Mouse (Mus musculus) lung, embryonic 14.5 days (tissue): ENCODE measurements around the gene Zfp710. TPM values are rescaled to one million over a fixed set of nuclear protein-coding genes. Genes with fewer than 3 reads are reported as not detected.

Experiments
- ATAC-seq: fragments of 200-750 bp; cut with Nextera tagmentation; 2 replicates; pipeline ENCODE4 v1.8.0; 2017; ENCODE audit warnings: mild to moderate bottlenecking, moderate TSS enrichment, moderate library complexity; ENCODE audit not compliant: insufficient read depth
- DNase-seq: peaks from one replicate; pipeline ENCODE4 v3.0.0-alpha.2; 2015
- H3K27ac ChIP-seq: fragments of 300-500 bp; sonication (generic); 2 replicates; pipeline ENCODE4 v1.5.1; 2014; ENCODE audit warnings: low read depth, mild to moderate bottlenecking, moderate library complexity
- H3K27me3 ChIP-seq: fragments of 300-500 bp; sonication (generic); 2 replicates; pipeline ENCODE4 v1.6.1; 2014; ENCODE audit warnings: low read length, control low read depth; ENCODE audit not compliant: insufficient read depth
- H3K36me3 ChIP-seq: fragments of 300-500 bp; sonication (generic); 2 replicates; pipeline ENCODE4 v1.6.1; 2014; ENCODE audit warnings: control low read depth; ENCODE audit not compliant: insufficient read depth
- H3K4me1 ChIP-seq: fragments of 300-500 bp; sonication (generic); 2 replicates; pipeline ENCODE4 v1.6.1; 2014; ENCODE audit warnings: antibody characterized with exemption, control low read depth; ENCODE audit not compliant: insufficient read depth
- H3K4me2 ChIP-seq: fragments of 300-500 bp; sonication (generic); 2 replicates; pipeline ENCODE4 v1.6.1; 2014; ENCODE audit warnings: mild to moderate bottlenecking
- H3K4me3 ChIP-seq: fragments of 300-500 bp; sonication (generic); 2 replicates; pipeline ENCODE4 v1.5.1; 2014; ENCODE audit warnings: low read depth, low read length
- H3K9ac ChIP-seq: fragments of 300-500 bp; sonication (generic); 2 replicates; pipeline ENCODE4 v1.6.1; 2014
- H3K9me3 ChIP-seq: fragments of 300-500 bp; sonication (generic); 2 replicates; pipeline ENCODE4 v1.6.1; 2016; ENCODE audit warnings: low read depth, low read length, control low read depth
- CTCF ChIP-seq: IDR thresholded peaks from 2 replicates; pipeline ENCODE4 v1.5.1; 2016; ENCODE audit warnings: antibody characterized with exemption, low read depth
- WGBS: fragments of 180-500 bp; shearing (Covaris S2); extraction: QIAGEN DNeasy Blood & Tissue Kit; methylation state at CpG from one replicate; pipeline ENCODE4 v1.1.7; 2014; 5-methylcytosine and 5-hydroxymethylcytosine counted together
- polyA plus RNA-seq: library from polyadenylated mRNA; unstranded; fragments of >200 nt; fragmentation: Nextera tagmentation; extraction: Ambion mirVana; gene quantifications from 2 replicates; pipeline ENCODE4 v1.2.1, GENCODE M21; 2014

The Zfp710 gene
- polyA plus RNA-seq, 1 experiment from 2014 or later: 17.7 TPM

DNA sequence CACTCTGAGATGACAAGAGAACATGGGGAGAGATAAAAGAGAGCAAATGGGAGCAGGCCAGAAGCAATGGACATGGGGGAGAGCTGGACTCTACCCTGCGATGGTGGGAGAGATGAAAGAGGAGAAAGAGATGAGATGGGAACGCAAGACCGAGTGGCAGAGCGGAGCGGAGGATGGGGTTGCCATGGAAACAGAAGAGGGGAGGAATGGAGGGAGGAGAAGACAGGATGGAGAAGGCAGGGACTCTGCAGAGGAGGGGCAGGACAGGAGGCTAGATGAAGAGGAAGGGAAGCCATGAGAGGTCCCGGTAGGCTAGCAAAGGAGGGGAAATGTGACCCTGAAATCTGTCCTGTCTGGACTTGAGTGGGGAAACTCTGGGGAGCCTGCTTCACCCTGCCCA lies 47.7 kb downstream of the Zfp710 start:
- H3K4me3 ChIP-seq: no peak overlapping the region
- DNase-seq (no peak), ATAC-seq (no peak)
- H3K27ac ChIP-seq: no peak overlapping the region
- no peaks in the 10 kb centered on the region for H3K27me3 ChIP-seq
- no peak for TF ChIP-seq CTCF
- H3K4me1 ChIP-seq: peaks cover 32% of the 10 kb centered on the region
- H3K9ac ChIP-seq: no peak overlapping the region
- no peak overlapping the region for H3K4me2 ChIP-seq
- WGBS: 55% methylated on average over 6 of the region's 6 CpGs
- H3K36me3 ChIP-seq: no peaks in the 10 kb centered on the region
- no peaks in the 10 kb centered on the region for H3K9me3 ChIP-seq

DNA sequence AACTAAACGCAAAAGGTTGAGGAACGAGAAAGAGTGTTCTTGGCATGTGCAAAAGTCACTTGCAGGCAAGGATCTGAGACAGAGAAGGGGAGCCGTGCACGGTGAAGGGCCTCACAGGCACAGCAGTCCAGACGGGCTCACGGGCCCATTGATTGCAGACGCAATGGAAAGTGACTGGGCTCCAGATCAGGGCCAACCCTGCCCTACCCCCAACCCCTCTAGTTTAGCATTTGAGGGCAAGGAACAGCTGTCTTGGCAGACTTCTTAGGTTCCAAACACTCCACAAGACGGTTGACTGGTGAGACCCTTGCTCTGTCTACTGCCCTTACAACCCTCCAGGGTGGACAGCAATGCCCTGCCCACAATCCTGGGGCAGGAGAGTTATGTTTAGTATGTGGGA lies 48.9 kb downstream of the Zfp710 start:
- DNase-seq (no peak), ATAC-seq (no peak)
- H3K27ac ChIP-seq: peak overlapping the region; percentile 24; the same call in 1 of the 2 replicates
- H3K27me3 ChIP-seq: no peaks in the 10 kb centered on the region
- no peak overlapping the region for H3K4me3 ChIP-seq
- H3K9me3 ChIP-seq: no peaks in the 10 kb centered on the region
- H3K4me2 ChIP-seq: no peak overlapping the region
- no peaks in the 10 kb centered on the region for H3K36me3 ChIP-seq
- WGBS: 76% methylated on average over 8 of the region's 8 CpGs
- no peak for TF ChIP-seq CTCF
- no peak overlapping the region for H3K9ac ChIP-seq
- peaks cover 41% of the 10 kb centered on the region for H3K4me1 ChIP-seq

DNA sequence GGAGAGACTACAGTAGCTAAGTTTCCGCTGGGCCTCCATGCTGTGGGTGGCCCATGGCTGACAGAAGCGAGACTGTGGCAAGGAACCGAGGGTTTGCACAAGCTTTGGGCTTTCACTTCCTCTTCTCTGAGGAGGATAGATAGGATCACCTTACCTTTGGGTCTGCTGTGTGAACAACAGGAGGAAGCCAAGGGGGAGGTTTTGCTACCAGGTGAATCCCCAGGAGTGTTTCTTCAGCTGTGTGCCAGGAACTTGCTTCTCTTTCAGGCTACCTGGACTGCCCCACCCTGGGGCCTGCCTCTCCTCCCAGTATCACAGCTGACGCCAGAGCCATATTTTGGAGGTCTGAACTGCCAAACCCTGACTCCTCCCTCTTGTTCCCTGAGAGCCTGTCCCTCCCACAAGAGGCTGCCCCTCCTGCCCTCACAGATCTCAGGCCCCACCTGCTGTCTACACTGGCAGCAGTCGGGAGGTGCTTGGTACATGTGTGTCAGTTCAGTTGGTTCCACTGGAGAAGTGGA lies 50.4 kb downstream of the Zfp710 start:
- H3K4me1 ChIP-seq: peaks cover 35% of the 10 kb centered on the region
- ATAC-seq: peak; percentile 27; the same call in 1 of the 2 replicates

DNA sequence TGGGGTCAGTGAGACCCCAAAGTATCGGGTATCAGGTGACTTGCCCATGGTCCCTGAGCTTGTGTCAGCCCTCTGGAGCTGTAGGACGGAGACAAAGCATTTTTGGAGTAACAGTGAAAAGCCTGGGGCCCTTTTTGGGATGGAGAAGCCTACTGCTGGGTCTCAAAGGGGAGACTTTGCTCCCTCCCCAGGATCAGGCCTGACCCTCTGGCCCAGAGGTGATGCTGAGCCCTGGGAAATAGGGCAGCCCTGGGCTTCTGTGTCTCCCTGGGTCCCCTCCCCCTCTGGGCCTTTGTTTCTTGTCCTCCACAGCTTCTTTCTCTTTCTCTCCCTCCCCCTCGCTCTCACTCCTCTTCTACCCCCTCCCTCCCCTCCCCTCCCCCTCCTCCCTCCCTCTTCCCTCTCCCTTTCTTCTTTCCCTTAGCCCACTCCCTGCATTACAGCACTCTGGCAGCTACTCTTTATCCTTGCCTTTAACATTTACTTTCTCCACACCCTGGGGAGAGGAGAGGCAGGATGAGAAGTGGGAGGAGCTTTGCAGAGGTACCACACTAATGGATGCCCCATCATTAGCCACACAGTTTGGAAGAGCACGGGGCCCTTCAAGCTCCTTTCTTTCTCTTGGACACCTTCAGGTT lies 51.5 kb downstream of the Zfp710 start:
- peak overlapping the region; percentile 52; the same call in 1 of the 2 replicates for H3K27ac ChIP-seq
- 26% methylated on average over 4 of the region's 4 CpGs for WGBS
- H3K4me3 ChIP-seq: no peak overlapping the region
- 0 out of 2 replicates have a peak, but pooled peaks cover 3% of the 10 kb centered on the region for H3K36me3 ChIP-seq
- no peak for DNase-seq
- no peaks in the 10 kb centered on the region for H3K27me3 ChIP-seq
- peaks cover 32% of the 10 kb centered on the region for H3K4me1 ChIP-seq
- H3K9me3 ChIP-seq: no peaks in the 10 kb centered on the region
- TF ChIP-seq CTCF: no peak
- no peak for ATAC-seq
- no peak overlapping the region for H3K4me2 ChIP-seq
- no peak overlapping the region for H3K9ac ChIP-seq

More for the DNA sequence above, 50.4 kb downstream of the Zfp710 start:
- no peak overlapping the region for H3K9ac ChIP-seq
- no peak overlapping the region for H3K4me2 ChIP-seq
- H3K4me3 ChIP-seq: no peak overlapping the region
- no peaks in the 10 kb centered on the region for H3K9me3 ChIP-seq
- no peaks in the 10 kb centered on the region for H3K27me3 ChIP-seq
- peak; percentile 12; the same call in 1 of the 2 replicates for TF ChIP-seq CTCF
- no peaks in the 10 kb centered on the region for H3K36me3 ChIP-seq
- no peak overlapping the region for H3K27ac ChIP-seq
- WGBS: 34% methylated on average over 5 of the region's 5 CpGs
- DNase-seq: peak; percentile 48

DNA sequence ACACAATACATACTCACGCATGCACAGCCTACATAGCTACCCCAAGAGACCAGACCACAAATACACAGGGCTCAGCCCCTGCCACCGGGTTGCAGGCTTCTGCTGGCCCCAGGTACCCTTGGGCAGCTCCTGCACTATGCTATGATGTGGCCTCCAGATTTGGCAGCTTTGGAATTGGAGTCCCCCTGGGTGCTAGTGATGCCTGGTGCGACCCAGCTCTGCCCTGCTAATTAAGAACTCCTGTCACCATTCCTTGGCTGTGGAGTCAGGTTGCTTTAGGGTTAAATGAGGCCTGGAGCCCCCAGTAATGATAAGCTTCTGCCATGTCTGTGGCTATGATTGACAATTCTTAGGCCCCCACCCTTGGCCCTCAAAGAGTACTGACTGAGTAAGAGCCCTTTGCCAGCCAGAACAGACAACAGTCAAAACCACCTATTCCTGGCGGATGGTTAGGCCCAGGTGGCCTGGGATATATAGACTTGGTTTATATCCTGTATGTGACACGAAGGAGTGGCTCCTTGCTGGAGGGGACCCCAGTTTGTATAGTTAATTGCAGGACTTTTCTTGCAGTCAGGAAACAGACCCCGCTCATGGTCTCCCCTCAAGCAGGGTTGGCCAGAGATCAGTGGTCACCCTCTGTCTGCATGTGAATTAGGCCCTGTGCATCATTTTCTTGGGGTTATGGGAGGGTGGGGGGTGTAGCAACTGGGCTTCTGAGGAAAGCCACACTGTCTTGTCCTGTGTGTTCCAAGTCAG lies 52.5 kb downstream of the Zfp710 start:
- no peak for TF ChIP-seq CTCF
- no peak overlapping the region for H3K4me3 ChIP-seq
- no peaks in the 10 kb centered on the region for H3K9me3 ChIP-seq
- peaks cover 32% of the 10 kb centered on the region for H3K4me1 ChIP-seq
- H3K36me3 ChIP-seq: peaks cover 13% of the 10 kb centered on the region
- ATAC-seq (no peak), DNase-seq (no peak)
- no peak overlapping the region for H3K9ac ChIP-seq
- no peaks in the 10 kb centered on the region for H3K27me3 ChIP-seq
- WGBS: 71% methylated on average over 6 of the region's 6 CpGs
- no peak overlapping the region for H3K4me2 ChIP-seq
- peak overlapping the region; percentile 81; the same call in 1 of the 2 replicates for H3K27ac ChIP-seq

DNA sequence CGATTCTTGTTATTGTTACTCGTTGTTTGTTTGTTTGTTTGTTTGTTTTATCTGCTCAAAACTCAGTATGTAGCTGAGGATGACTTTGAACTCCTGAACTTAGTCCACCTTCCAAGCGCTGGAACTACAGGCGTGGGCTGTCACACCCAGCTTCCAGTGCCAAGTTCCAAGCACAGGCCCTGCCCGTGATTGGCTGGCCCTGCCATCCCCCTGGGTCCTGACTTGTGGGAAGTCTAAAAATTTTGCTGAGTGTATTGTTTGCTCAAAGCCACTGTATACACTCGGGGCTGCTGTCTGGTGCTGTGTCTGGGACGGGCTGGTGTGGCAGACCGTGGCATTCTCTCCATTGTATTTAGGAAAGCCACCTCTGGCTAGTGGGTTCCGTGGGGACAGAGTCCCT lies 53.2 kb downstream of the Zfp710 start:
- peaks cover 20% of the 10 kb centered on the region for H3K36me3 ChIP-seq
- peak; percentile 45 for ATAC-seq
- peak overlapping the region; percentile 81; the same call in 1 of the 2 replicates for H3K27ac ChIP-seq
- no peak overlapping the region for H3K4me2 ChIP-seq
- H3K4me1 ChIP-seq: peaks cover 32% of the 10 kb centered on the region
- 39% methylated on average over 9 of the region's 9 CpGs for WGBS
- H3K9ac ChIP-seq: no peak overlapping the region
- H3K9me3 ChIP-seq: no peaks in the 10 kb centered on the region
- H3K27me3 ChIP-seq: no peaks in the 10 kb centered on the region
- no peak for TF ChIP-seq CTCF
- peak; percentile 51 for DNase-seq
- H3K4me3 ChIP-seq: no peak overlapping the region

DNA sequence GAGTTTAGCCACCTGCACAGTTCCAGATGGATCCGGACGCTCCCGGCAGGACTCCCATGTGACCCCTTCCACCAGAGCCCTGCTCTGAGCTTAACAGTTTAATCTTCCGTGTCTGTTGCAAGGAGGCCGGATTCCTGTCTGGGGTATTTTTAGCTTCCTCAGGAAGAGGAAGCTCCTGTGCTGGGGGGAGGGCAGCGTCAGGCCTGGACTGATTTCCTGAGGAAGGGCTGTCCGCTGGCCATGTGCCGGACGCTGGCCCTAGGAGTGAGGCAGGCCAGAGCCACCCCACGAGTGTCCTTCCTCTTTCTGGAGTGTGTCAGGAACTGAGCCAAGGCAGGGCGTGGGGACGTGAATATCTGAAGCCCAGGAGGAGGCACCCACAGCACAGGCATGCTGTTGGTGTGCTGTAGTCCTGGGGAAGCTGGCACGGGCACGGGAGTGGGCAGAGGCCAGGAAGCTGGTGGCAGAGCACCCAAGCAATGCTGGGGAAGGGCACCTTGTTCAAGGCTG lies 54.2 kb downstream of the Zfp710 start:
- no peaks in the 10 kb centered on the region for H3K27me3 ChIP-seq
- no peak overlapping the region for H3K4me3 ChIP-seq
- H3K9ac ChIP-seq: peak overlapping the region; percentile 20; the same call in 1 of the 2 replicates
- peak overlapping the region; percentile 32 for H3K4me2 ChIP-seq
- DNase-seq (peak; percentile 85), ATAC-seq (peak; percentile 47; the same call in 1 of the 2 replicates)
- TF ChIP-seq CTCF: no peak
- peak overlapping the region; percentile 81 for H3K27ac ChIP-seq
- H3K9me3 ChIP-seq: no peaks in the 10 kb centered on the region
- 20% methylated on average over 14 of the region's 14 CpGs for WGBS
- peaks cover 32% of the 10 kb centered on the region for H3K4me1 ChIP-seq
- peaks cover 30% of the 10 kb centered on the region for H3K36me3 ChIP-seq
